Mouse (Mus musculus): ENCODE data around the gene Myh10. TPM values are rescaled to one million over a fixed set of nuclear protein-coding genes. Genes with fewer than 3 reads are reported as not detected.
A peak's percentile ranks its signal among the peaks of the same experiment; 100 is the strongest.

The Myh10 gene
- polyA plus RNA-seq, 1 experiment from 2014 or later: 94.9 TPM

GRCm38 (mm10) chr11:68706524-68707429, 15.4 kb downstream of the Myh10 start:
- ATAC-seq: no peak
- 59% methylated on average over 9 of the region's 9 CpGs for WGBS
- no peak overlapping the region for H3K4me2 ChIP-seq (ENCODE audit: low read length)
- no peaks in the 10 kb centered on the region for H3K9me3 ChIP-seq (replicated peaks; ENCODE audit: control insufficient read depth, low read length, poor library complexity, severe bottlenecking)
- peaks cover 22% of the 10 kb centered on the region for H3K36me3 ChIP-seq (ENCODE audit: control insufficient read depth, insufficient read depth, low read length)
- no peak overlapping the region for H3K4me3 ChIP-seq (ENCODE audit: low read depth, low read length)
- H3K9ac ChIP-seq (ENCODE audit: low read depth, low read length): no peak overlapping the region
- peaks cover 10% of the 10 kb centered on the region for H3K4me1 ChIP-seq (ENCODE audit: control insufficient read depth, insufficient read depth, low read length)
- H3K27ac ChIP-seq (ENCODE audit: low read length): 0 out of 2 replicates have a peak overlapping the region, but pooled peaks have one; percentile 3
- no peaks in the 10 kb centered on the region for H3K27me3 ChIP-seq (ENCODE audit: control insufficient read depth, insufficient read depth, low read depth, low read length)

- Histone ChIP-seq H3K27me3 (ENCODE audit: control insufficient read depth, insufficient read depth, low read depth, low read length) (no peaks in the 10 kb centered on the region), H3K9ac (ENCODE audit: low read depth, low read length) (no peak overlapping the region), H3K36me3 (ENCODE audit: control insufficient read depth, insufficient read depth, low read length) (peaks cover 12% of the 10 kb centered on the region), H3K4me1 (ENCODE audit: control insufficient read depth, insufficient read depth, low read length) (peaks cover 15% of the 10 kb centered on the region), H3K27ac (ENCODE audit: low read length) (no peak overlapping the region), H3K4me3 (ENCODE audit: low read depth, low read length) (no peak overlapping the region), H3K4me2 (ENCODE audit: low read length) (no peak overlapping the region), H3K9me3 (replicated peaks; ENCODE audit: control insufficient read depth, low read length, poor library complexity, severe bottlenecking) (no peaks in the 10 kb centered on the region)
- no peak for ATAC-seq
- 82% methylated on average over 5 of the region's 5 CpGs for WGBS
Measured at GRCm38 (mm10) chr11:68707881-68708582, 16.7 kb downstream of the Myh10 start.

GRCm38 (mm10) chr11:68716167-68716566, 24.8 kb downstream of the Myh10 start:
- WGBS: 93% methylated on average over 4 of the region's 4 CpGs
- no peak overlapping the region for H3K27ac ChIP-seq (ENCODE audit: low read length)
- H3K9me3 ChIP-seq (replicated peaks; ENCODE audit: control insufficient read depth, low read length, poor library complexity, severe bottlenecking): no peaks in the 10 kb centered on the region

GRCm38 (mm10) chr11:68717171-68717840, 25.9 kb downstream of the Myh10 start:
- WGBS: 62% methylated on average over 16 of the region's 16 CpGs
- H3K27me3 ChIP-seq (ENCODE audit: control insufficient read depth, insufficient read depth, low read depth, low read length): no peaks in the 10 kb centered on the region
- H3K4me1 ChIP-seq (ENCODE audit: control insufficient read depth, insufficient read depth, low read length): peaks cover 24% of the 10 kb centered on the region
- no peak overlapping the region for H3K4me3 ChIP-seq (ENCODE audit: low read depth, low read length)
- H3K9me3 ChIP-seq (replicated peaks; ENCODE audit: control insufficient read depth, low read length, poor library complexity, severe bottlenecking): no peaks in the 10 kb centered on the region
- H3K36me3 ChIP-seq (ENCODE audit: control insufficient read depth, insufficient read depth, low read length): peaks cover 3% of the 10 kb centered on the region; the same call in 1 of the 2 replicates
- no peak overlapping the region for H3K27ac ChIP-seq (ENCODE audit: low read length)
- no peak for ATAC-seq
- no peak overlapping the region for H3K4me2 ChIP-seq (ENCODE audit: low read length)
- no peak overlapping the region for H3K9ac ChIP-seq (ENCODE audit: low read depth, low read length)

More at GRCm38 (mm10) chr11:68716167-68716566, 24.8 kb downstream of the Myh10 start:
- Histone ChIP-seq H3K36me3 (ENCODE audit: control insufficient read depth, insufficient read depth, low read length) (peaks cover 3% of the 10 kb centered on the region; the same call in 1 of the 2 replicates), H3K4me3 (ENCODE audit: low read depth, low read length) (no peak overlapping the region), H3K9ac (ENCODE audit: low read depth, low read length) (no peak overlapping the region), H3K4me2 (ENCODE audit: low read length) (no peak overlapping the region), H3K27me3 (ENCODE audit: control insufficient read depth, insufficient read depth, low read depth, low read length) (no peaks in the 10 kb centered on the region), H3K4me1 (ENCODE audit: control insufficient read depth, insufficient read depth, low read length) (peaks cover 25% of the 10 kb centered on the region)
- no peak for ATAC-seq

GRCm38 (mm10) chr11:68719096-68719648, 27.8 kb downstream of the Myh10 start:
- H3K9me3 ChIP-seq (replicated peaks; ENCODE audit: control insufficient read depth, low read length, poor library complexity, severe bottlenecking): no peaks in the 10 kb centered on the region
- no peak overlapping the region for H3K4me2 ChIP-seq (ENCODE audit: low read length)
- H3K4me3 ChIP-seq (ENCODE audit: low read depth, low read length): no peak overlapping the region
- no peak overlapping the region for H3K9ac ChIP-seq (ENCODE audit: low read depth, low read length)
- H3K4me1 ChIP-seq (ENCODE audit: control insufficient read depth, insufficient read depth, low read length): peaks cover 20% of the 10 kb centered on the region
- H3K27me3 ChIP-seq (ENCODE audit: control insufficient read depth, insufficient read depth, low read depth, low read length): no peaks in the 10 kb centered on the region
- H3K36me3 ChIP-seq (ENCODE audit: control insufficient read depth, insufficient read depth, low read length): peaks cover 3% of the 10 kb centered on the region; the same call in 1 of the 2 replicates
- 51% methylated on average over 4 of the region's 4 CpGs for WGBS
- no peak for ATAC-seq
- no peak overlapping the region for H3K27ac ChIP-seq (ENCODE audit: low read length)

- Histone ChIP-seq H3K27ac (ENCODE audit: low read length) (no peak overlapping the region), H3K9me3 (replicated peaks; ENCODE audit: control insufficient read depth, low read length, poor library complexity, severe bottlenecking) (no peaks in the 10 kb centered on the region), H3K4me2 (ENCODE audit: low read length) (no peak overlapping the region), H3K36me3 (ENCODE audit: control insufficient read depth, insufficient read depth, low read length) (peaks cover under 1% of the 10 kb centered on the region; the same call in 1 of the 2 replicates), H3K27me3 (ENCODE audit: control insufficient read depth, insufficient read depth, low read depth, low read length) (no peaks in the 10 kb centered on the region), H3K4me1 (ENCODE audit: control insufficient read depth, insufficient read depth, low read length) (peaks cover 20% of the 10 kb centered on the region), H3K4me3 (ENCODE audit: low read depth, low read length) (no peak overlapping the region), H3K9ac (ENCODE audit: low read depth, low read length) (no peak overlapping the region)
- 87% methylated on average over 5 of the region's 5 CpGs for WGBS
- no peak for ATAC-seq
Measured at GRCm38 (mm10) chr11:68719774-68720173, 28.4 kb downstream of the Myh10 start.

GRCm38 (mm10) chr11:68724117-68724516, 32.8 kb downstream of the Myh10 start:
- Histone ChIP-seq H3K27me3 (ENCODE audit: control insufficient read depth, insufficient read depth, low read depth, low read length) (no peaks in the 10 kb centered on the region), H3K4me3 (ENCODE audit: low read depth, low read length) (no peak overlapping the region), H3K9me3 (replicated peaks; ENCODE audit: control insufficient read depth, low read length, poor library complexity, severe bottlenecking) (no peaks in the 10 kb centered on the region), H3K9ac (ENCODE audit: low read depth, low read length) (no peak overlapping the region), H3K4me2 (ENCODE audit: low read length) (no peak overlapping the region), H3K27ac (ENCODE audit: low read length) (no peak overlapping the region), H3K4me1 (ENCODE audit: control insufficient read depth, insufficient read depth, low read length) (peaks cover 7% of the 10 kb centered on the region), H3K36me3 (ENCODE audit: control insufficient read depth, insufficient read depth, low read length) (no peaks in the 10 kb centered on the region; the same call in 1 of the 2 replicates)
- no peak for ATAC-seq

- no peaks in the 10 kb centered on the region; the same call in 1 of the 2 replicates for H3K4me1 ChIP-seq (ENCODE audit: control insufficient read depth, insufficient read depth, low read length)
- no peaks in the 10 kb centered on the region; the same call in 1 of the 2 replicates for H3K36me3 ChIP-seq (ENCODE audit: control insufficient read depth, insufficient read depth, low read length)
- WGBS: 93% methylated on average over 3 of the region's 3 CpGs
- H3K9ac ChIP-seq (ENCODE audit: low read depth, low read length): no peak overlapping the region
- H3K4me2 ChIP-seq (ENCODE audit: low read length): no peak overlapping the region
- no peaks in the 10 kb centered on the region for H3K9me3 ChIP-seq (replicated peaks; ENCODE audit: control insufficient read depth, low read length, poor library complexity, severe bottlenecking)
- H3K27me3 ChIP-seq (ENCODE audit: control insufficient read depth, insufficient read depth, low read depth, low read length): no peaks in the 10 kb centered on the region
- H3K27ac ChIP-seq (ENCODE audit: low read length): no peak overlapping the region
- ATAC-seq: no peak
- no peak overlapping the region for H3K4me3 ChIP-seq (ENCODE audit: low read depth, low read length)
Measured at GRCm38 (mm10) chr11:68728693-68729092, 37.3 kb downstream of the Myh10 start.

Measured in midbrain, embryonic 16.5 days (tissue).